Mouse (Mus musculus) G1E-ER4 (cell line): ENCODE measurements around the gene Ppm1h. TPM values are rescaled to one million over a fixed set of nuclear protein-coding genes. Genes with fewer than 3 reads are reported as not detected.

Source experiments
- GATA1 ChIP-seq: IDR thresholded peaks from one replicate; pipeline ENCODE4 v1.8.0; 2012; ENCODE audit warnings: low read length, inconsistent platforms
- polyA plus RNA-seq: library from polyadenylated mRNA; stranded (reverse); fragments of >175 nt; gene quantifications from 2 replicates; pipeline ENCODE4 v1.2.3, GENCODE M21; 2012

Gene Ppm1h
- polyA plus RNA-seq, 1 experiment, result not detected

DNA sequence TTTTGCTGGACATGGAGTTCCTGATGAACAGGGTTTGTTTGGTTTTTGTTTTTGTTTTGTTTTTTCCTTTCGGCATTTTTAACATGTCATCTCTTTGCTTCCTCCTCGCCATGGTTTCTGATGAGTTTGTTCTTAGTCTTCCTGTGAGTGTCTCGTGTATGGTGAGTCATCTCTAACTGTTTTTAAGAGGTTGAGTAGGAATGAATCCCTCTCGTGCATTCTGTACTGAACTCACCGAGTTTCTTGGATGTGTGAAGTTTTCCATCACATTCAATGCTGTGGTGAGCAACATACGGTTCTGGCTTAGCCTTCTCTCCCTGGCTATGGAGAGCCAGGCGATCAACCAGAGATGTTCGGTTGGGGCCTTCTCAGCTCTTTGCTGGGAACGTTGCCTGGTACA lies 275.0 kb downstream of the Ppm1h start:
- TF ChIP-seq GATA1, result no peak

DNA sequence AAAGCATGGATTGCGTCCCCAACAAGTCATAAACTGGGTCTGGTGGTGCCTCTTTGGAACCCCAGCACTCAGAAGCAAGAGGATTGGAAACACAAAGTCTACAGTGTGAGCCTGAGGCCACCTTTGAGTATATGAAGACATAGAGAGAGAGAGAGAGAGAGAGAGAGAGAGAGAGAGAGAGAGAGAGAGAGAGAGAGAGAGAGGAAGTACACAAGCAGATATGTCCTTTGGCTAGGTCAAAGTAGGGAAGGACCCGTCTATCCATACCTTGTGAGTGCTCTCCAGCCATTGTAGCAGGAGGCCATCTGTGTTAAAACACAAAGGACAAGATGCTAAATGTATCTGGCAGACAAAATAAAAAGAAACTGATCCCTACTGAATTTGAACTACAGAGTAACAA lies 279.4 kb downstream of the Ppm1h start:
- TF ChIP-seq GATA1, result no peak

DNA sequence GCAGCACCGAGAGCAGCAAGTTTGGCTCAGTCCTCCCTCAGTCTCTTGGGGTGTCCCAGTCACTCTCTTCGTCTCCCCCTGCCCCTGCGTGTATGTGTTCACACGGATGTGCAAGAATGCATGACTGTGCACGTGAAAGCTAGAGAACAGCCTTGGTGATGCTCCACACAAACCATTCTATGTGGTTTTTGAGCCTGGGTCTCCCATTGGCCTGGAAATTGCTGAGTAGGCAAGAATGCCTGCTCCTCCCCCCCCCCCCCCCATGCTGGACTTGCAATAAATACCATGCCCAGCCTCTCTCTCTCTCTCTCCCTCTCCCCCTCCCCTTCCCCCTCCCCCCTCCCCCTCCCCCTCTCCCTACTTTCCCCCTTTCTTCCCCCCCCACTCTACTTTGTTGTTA lies 280.1 kb downstream of the Ppm1h start:
- TF ChIP-seq GATA1, result no peak

DNA sequence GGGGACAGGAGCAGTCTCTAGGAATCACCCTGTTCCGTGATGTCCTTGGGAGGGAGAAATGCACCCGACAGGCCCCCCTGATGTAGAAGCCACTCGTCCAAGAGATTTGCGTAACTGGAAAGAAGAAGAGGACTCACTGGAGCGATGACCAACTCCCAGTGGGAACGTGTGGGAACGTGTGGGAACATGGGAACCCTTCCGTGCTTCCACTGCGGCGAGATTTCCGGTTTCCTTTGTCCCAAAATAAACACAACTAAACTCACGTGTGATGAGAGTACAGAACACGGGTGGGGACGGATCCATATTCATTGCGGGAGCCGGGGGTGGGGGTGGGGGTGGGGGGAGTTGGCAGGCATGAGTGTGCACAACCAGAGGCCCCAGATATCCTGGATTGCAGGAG lies 281.7 kb downstream of the Ppm1h start:
- TF ChIP-seq GATA1, result no peak

DNA sequence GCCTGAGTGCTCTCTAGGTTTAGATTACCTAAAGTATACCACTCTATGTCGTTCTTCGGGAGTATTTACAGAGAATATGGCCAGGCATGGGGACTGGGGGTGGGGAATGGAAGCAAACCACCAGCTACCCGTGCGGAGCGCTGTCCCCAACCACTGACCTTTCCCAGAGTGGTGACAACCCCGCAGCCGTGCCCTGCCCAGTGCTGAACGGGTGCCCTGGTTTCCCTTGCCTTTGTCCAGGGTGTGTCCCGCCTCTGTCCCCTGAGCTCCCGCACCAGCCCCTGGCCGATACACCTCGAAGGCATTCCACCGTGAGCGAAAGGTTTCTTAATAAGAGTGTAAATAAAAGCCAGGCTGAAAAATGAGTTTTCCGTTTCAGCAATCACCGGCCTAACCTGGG lies 282.2 kb downstream of the Ppm1h start:
- no peak for TF ChIP-seq GATA1

DNA sequence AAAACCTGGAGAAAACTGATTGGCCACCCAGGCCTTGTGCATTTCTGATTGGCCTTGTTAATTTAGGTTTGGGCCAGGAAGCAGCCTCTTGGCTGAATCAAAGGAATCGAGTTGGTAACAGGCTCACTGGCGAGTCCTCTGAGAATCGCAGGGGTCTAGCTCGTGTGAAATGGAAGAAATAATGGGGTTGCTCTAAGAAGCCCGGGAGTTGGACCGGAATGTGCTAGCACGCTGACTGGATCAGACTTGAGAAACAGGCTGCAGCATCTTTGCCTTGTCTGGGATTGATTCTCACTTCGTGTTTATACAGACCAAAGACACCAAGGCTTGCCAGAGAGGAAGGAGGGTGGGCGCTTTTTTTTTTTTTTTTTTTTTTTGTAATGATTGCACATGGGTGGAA lies 282.9 kb downstream of the Ppm1h start:
- no peak for TF ChIP-seq GATA1

DNA sequence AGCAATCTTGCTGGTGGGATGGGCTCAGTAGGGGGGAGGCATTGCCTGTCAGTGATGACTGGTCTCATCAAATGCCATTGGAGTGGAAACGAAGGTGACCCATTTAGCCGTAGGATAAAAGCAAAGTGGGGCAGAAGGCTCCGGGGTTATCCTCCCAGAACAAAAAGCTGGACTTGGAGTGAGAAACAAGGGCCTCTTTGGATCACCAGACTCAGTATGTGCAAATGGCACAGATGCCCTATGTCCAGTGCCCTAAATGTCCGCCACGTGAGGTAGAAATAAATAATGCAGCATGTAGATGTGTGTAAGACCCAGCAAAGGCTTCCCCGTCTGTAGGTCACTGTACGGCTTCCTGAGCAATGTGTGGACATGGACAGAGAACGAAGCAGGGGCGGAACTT lies 284.1 kb downstream of the Ppm1h start:
- TF ChIP-seq GATA1, result no peak

DNA sequence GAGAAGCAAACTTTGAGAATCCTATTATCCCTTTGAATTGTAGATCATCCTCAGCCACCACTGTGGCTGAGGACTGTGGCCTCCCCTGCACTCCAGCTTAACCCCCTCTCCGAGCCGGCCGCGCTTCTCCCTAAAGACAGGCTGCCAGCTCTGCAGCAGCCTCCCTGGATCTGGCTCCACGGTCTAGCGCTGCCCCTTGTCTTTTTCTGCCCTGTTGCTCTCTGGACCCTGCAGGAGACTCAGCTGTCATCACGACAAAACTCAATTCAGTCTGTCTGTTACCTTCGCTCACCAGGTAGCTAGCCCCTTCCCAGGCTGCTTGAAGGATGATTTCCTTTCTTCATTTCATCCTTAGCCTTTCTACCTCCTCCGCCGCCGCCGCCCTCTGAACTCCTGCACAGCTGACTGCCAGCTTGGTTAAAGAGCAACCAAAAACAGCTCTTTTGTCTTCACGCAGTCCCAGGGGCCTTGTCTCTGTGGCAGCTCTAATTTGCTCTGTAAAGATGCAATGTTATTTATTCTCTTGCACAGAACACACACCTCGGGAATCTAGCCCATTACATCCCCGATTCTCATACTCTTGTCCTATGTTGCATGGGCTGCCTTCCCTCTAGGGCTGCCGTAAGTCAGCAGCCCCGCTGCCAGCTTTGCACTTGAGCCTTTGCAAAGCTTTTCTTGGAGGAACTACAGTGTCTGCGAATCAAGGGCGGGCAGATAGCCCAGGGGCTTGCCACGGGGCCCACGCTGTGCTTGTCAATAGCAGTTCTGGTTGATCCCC lies 285.1 kb downstream of the Ppm1h start:
- no peak for TF ChIP-seq GATA1

DNA sequence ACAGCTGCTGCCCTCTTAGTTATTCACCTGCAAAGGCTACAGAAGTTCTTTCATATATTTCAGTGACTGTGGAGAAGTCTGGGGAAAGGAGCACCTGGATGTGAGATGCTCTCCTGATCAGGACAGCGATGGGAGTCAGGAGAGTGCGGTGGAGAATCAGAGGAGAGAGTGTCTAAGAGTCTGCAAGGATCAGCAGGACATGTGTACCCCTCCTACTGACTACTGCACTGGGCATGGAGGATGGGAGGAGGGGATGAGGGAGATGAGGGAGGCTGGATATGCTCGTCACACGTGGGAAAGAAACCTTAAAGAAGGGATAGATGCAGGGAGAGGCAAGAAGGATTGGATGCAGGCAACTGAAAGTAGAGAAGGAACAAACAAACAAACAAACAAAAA lies 285.7 kb downstream of the Ppm1h start:
- TF ChIP-seq GATA1, result no peak

DNA sequence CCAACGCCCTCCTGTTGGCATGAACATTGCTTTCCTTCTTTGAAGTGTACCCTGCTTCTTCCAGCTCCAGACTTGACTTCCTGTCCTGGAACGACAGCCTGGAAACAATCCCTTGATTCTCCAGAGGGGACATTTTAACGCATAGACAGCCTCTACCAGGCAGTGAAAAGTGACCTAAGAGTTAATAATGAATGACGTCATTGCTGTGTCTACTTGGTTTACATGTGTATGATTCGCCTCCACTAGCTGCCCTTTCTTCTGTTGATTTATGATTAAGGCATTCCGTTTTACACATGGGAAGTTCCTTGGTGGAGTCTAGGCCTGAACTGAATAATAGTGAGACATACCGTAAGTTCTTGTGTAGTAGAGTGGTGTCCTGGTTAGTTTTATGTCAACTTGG lies 287.9 kb downstream of the Ppm1h start:
- no peak for TF ChIP-seq GATA1

DNA sequence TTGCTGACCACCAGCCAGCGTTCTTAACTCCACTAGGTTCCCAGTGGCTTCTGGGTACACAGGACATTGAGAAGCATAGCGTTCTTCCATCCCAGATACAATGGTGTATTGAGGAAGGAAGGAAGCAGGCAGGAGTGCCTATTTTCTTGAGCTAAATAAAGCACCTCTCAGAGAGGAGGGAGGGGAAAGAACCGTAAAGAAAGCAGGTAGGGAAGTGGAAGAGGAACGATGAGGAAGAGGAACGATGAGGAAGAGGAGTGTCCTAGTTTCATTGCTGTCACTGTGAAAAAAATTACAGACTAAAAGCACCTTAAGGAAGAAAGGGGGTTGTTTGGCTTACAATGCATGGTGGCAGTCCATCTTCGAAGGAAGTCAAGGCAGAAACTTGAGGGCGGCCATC lies 291.6 kb downstream of the Ppm1h start:
- TF ChIP-seq GATA1, result no peak

DNA sequence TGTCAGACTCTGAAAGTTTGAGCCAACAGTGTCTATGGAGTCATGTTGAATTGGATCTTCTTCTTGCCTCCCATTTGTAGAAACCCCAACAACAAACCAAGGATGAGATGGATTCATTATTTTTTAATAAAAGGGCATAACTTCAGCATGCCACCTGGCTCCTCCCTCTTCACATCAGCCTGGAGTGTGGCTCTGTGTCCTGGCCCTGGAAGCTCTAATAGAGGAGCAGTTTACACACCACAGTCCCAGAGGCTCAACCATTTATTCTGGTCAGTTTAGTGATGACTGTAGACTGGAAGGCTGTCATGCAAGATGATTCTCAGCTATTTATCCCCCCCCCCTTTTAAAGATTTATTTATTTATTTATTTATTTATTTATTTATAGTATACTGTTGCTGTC lies 294.7 kb downstream of the Ppm1h start:
- no peak for TF ChIP-seq GATA1

DNA sequence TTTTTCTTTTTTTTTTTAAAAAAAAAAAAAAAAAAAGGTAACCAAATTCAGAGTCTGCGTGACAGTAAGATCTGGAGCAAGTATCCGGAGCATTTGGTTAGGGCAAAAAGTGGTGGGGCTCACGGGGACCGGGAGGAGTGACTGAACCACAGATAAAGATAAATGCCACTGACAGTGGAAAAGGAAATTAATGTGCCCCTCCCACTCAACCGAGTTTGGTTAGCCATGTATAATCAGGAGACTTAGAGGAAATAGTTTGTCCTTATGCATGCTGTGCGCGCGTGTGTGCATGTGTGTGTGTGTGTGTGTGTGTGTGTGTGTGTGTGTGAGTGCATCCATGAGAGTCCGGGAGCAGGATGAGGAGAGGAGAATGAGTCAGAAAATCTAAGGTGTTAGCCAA lies 297.5 kb downstream of the Ppm1h start:
- TF ChIP-seq GATA1, result no peak

DNA sequence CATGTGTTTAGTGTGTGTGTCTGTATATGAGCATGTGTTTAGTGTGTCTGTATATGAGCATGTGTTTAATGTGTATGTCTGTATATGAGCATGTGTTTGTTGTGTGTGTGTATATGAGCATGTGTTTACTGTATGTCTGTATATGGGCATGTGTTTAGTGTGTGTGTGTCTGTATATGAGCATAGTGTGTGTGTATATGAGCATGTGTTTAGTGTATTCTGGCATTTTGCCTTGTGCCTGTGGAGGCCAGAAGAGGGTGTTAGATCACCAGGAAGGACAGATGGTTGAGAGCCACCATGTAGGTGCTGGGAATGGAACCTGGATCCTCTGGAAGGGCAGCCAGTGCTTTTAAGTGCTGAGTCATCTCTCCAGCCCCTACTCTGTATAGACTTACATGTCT lies 300.8 kb downstream of the Ppm1h start:
- TF ChIP-seq GATA1, result no peak

DNA sequence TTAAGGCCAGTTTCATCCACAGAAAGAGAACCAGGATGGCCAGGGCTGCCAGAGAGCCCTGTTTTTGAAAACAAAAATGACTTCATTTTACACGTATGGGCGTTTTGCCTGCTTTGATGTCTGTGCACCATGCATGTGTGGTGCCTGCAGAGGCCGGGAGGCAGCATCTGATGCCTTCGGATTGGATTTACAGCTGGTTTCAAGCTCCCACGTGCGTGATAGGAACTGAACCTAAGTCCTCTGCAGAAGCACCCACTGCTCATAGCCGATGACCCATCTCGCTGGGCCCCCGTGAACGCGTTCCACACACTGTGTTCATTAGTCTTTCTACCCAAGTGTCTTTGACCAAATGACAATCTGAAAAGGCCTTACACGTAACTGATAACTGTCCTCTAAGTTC lies 301.6 kb downstream of the Ppm1h start:
- no peak for TF ChIP-seq GATA1

DNA sequence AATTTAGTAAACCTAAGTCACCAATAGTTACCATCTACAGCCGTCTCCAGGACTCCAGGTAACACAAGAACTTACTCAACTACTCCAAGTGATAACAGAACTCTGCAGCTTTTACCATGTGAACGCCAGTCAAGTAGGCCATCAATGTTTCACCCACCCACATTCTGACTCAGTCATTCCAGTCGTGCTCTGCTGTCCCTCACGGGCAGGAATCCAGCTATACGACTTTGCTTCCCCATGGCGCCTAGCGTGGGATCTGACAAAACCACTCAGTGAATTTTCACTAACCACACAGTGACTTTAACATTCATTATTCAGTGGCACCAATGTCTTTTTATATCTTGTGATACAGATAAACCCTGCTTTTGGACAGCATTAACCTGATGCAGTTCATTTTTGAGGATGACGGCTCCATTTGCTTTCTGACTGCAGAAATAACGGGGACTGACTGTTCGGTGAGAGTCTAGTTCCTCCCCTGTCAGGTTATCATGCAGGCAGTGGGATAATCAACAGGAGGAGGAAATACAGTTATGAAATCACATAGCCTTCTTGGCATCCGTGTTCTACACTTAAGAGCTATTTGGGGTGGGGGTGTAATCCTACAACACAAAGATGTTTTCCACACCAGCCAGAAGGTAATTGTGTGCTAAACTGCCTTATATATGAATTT lies 304.5 kb downstream of the Ppm1h start:
- no peak for TF ChIP-seq GATA1

DNA sequence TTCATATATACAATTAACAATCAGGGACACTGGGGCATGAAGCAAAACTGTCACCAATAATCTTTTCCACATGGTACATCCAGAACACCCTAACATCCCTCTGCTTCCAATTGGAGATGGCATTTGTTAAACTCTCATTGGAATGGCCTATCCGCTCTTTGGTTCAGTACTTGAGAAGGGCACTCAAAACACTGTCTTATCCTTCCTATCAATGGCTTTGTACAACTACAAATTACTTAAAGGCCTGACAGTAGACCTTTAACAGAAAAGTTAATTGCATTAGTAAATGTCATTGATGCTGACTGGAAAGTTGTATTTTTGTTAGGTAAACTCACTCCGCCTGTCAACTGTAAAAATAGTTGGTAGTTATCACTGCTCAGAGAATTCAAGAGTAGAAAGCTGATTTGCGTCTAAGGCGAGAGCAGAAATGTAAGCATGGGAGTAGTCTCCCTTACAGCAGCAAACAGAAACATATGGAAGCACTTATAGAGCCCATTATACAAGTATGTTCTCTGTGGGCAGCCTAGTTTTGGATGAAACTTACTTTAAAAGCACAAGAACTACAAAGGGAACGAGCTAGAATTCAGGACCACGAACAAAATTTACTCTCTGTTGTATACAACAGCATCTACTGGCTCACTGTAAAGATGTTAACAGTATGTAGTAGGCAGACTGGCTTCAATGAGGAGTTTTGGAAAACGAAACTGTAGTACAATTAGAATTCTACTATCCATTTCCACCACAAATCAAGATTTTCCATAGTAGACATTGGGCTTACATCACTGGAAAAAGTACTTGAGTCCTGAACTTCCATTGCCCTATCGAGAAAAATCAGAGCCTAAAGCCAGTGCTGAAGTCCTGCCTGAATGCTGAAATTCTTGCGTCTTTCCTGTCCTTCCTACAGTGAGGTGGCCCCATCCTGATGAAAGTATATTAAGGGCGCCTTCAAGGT lies 305.3 kb downstream of the Ppm1h start:
- TF ChIP-seq GATA1, result no peak
